ENCODE assay signal across 13 mouse cellular contexts in genomic region chr8:70769858-70770257, GRCm38 (mm10). TPM values are rescaled to one million over a fixed set of nuclear protein-coding genes. Genes with fewer than 3 reads are reported as not detected.
DNase-seq lines count a peak whose midpoint lies in the region; ATAC-seq and TF ChIP-seq lines count a peak whose summit lies in the region.
"Had no signal": no experiment of that assay in that cellular context is flagged by ENCODE, and none has a peak within 500 bp of the region (broad histone marks: within the 10 kb centered on the region; RNA-seq: fewer than 3 reads in every experiment).

No protein-coding gene starts in this region.

- no peak for ATAC-seq in hindbrain, postnatal 0 days
- ATAC-seq in hindbrain, embryonic 13.5 days (ENCODE audit: low FRiP score): no peak
- ATAC-seq in embryonic facial prominence, embryonic 12.5 days (ENCODE audit: insufficient number of reproducible peaks, insufficient read depth, low FRiP score, low TSS enrichment): no peak
- ATAC-seq in liver, embryonic 13.5 days (ENCODE audit: low read depth): peak; percentile 54

- H3K9ac ChIP-seq in hindbrain, postnatal 0 days (replicated peaks; ENCODE audit: low read length): peak overlapping the region; percentile 24; the same call in 1 of the 2 replicates
- no peak overlapping the region for H3K9ac ChIP-seq in hindbrain, embryonic 13.5 days
- H3K9ac ChIP-seq in embryonic facial prominence, embryonic 12.5 days: peak overlapping the region; percentile 15; the same call in 1 of the 2 replicates
- peak overlapping the region; percentile 57 for H3K9ac ChIP-seq in liver, embryonic 13.5 days
- H3K9ac ChIP-seq: lung, embryonic 14.5 days; midbrain, embryonic 12.5 days had no signal

- DNase-seq in hindbrain, postnatal 0 days (ENCODE audit: low spot score): no peak
- no peak for DNase-seq in liver, embryonic 13.5 days
- DNase-seq in B cell, adult 2 months: no peak
- no peak for DNase-seq in urinary bladder, postnatal 36 days (ENCODE audit: low spot score in 2 of 2)

- H3K27ac ChIP-seq in hindbrain, postnatal 0 days: peak overlapping the region; percentile 16; the same call in 1 of the 2 replicates
- no peak overlapping the region for H3K27ac ChIP-seq in hindbrain, embryonic 13.5 days
- H3K27ac ChIP-seq in embryonic facial prominence, embryonic 12.5 days: no peak overlapping the region
- peak overlapping the region; percentile 71 for H3K27ac ChIP-seq in liver, embryonic 13.5 days
- H3K27ac ChIP-seq: midbrain, embryonic 12.5 days had no signal

- H3K9me3 ChIP-seq in hindbrain, postnatal 0 days (ENCODE audit: low read length): no peaks in the 10 kb centered on the region
- no peaks in the 10 kb centered on the region for H3K9me3 ChIP-seq in hindbrain, embryonic 13.5 days
- no peaks in the 10 kb centered on the region for H3K9me3 ChIP-seq in E14TG2a.4 (ENCODE audit: low read length)
- H3K9me3 ChIP-seq in embryonic facial prominence, embryonic 12.5 days: no peaks in the 10 kb centered on the region
- H3K9me3 ChIP-seq in liver, embryonic 13.5 days (replicated peaks): no peaks in the 10 kb centered on the region
- H3K9me3 ChIP-seq: G1E; midbrain, embryonic 12.5 days had no signal

- H3K4me1 ChIP-seq in hindbrain, postnatal 0 days (ENCODE audit: insufficient read depth, low read length): peaks cover 20% of the 10 kb centered on the region
- peaks cover 54% of the 10 kb centered on the region for H3K4me1 ChIP-seq in hindbrain, embryonic 13.5 days (replicated peaks)
- peaks cover 97% of the 10 kb centered on the region for H3K4me1 ChIP-seq in E14TG2a.4 (replicated peaks; ENCODE audit: low read depth, low read length)
- peaks cover 32% of the 10 kb centered on the region for H3K4me1 ChIP-seq in embryonic facial prominence, embryonic 12.5 days
- peaks cover 87% of the 10 kb centered on the region for H3K4me1 ChIP-seq in liver, embryonic 13.5 days (replicated peaks)

- no peak overlapping the region for H3K4me3 ChIP-seq in hindbrain, postnatal 0 days (ENCODE audit: low read length)
- no peak overlapping the region for H3K4me3 ChIP-seq in hindbrain, embryonic 13.5 days
- peak overlapping the region; percentile 72 for H3K4me3 ChIP-seq in E14TG2a.4 (replicated peaks; ENCODE audit: low read length)
- H3K4me3 ChIP-seq in embryonic facial prominence, embryonic 12.5 days: no peak overlapping the region
- no peak overlapping the region for H3K4me3 ChIP-seq in liver, embryonic 13.5 days (replicated peaks)
- H3K4me3 ChIP-seq: gastrocnemius, adult 2 months; midbrain, embryonic 12.5 days; myocyte had no signal

- 79% methylated on average over 12 of the region's 12 CpGs for WGBS in hindbrain, postnatal 0 days
- 73% methylated on average over 12 of the region's 12 CpGs for WGBS in hindbrain, embryonic 13.5 days
- WGBS in embryonic facial prominence, embryonic 12.5 days: 74% methylated on average over 12 of the region's 12 CpGs
- WGBS in liver, embryonic 13.5 days (ENCODE audit: insufficient replicate concordance): 28% methylated on average over 12 of the region's 12 CpGs

- H3K27me3 ChIP-seq in hindbrain, postnatal 0 days (ENCODE audit: insufficient read depth, low read length): no peaks in the 10 kb centered on the region
- peaks cover 30% of the 10 kb centered on the region for H3K27me3 ChIP-seq in hindbrain, embryonic 13.5 days
- H3K27me3 ChIP-seq in E14TG2a.4 (ENCODE audit: insufficient read depth, low read length): peaks cover 5% of the 10 kb centered on the region; the same call in 1 of the 2 replicates
- no peaks in the 10 kb centered on the region for H3K27me3 ChIP-seq in embryonic facial prominence, embryonic 12.5 days
- H3K27me3 ChIP-seq in liver, embryonic 13.5 days: no peaks in the 10 kb centered on the region

- peaks cover 41% of the 10 kb centered on the region for H3K36me3 ChIP-seq in hindbrain, postnatal 0 days (ENCODE audit: insufficient read depth, low read length)
- peaks cover 73% of the 10 kb centered on the region for H3K36me3 ChIP-seq in hindbrain, embryonic 13.5 days
- H3K36me3 ChIP-seq in E14TG2a.4 (ENCODE audit: insufficient read depth, low read length): peaks cover 75% of the 10 kb centered on the region
- H3K36me3 ChIP-seq in embryonic facial prominence, embryonic 12.5 days: peaks cover 63% of the 10 kb centered on the region
- H3K36me3 ChIP-seq in liver, embryonic 13.5 days: peaks cover 61% of the 10 kb centered on the region

- no peak for TF ChIP-seq CTCF in hindbrain, postnatal 0 days (IDR thresholded peaks at IDR 0.05; ENCODE audit: low read depth)
- TF ChIP-seq CTCF in E14TG2a.4 (conservative IDR thresholded peaks at IDR 0.05; ENCODE audit: low read length): no peak

- no peak overlapping the region for H3K4me2 ChIP-seq in hindbrain, postnatal 0 days (ENCODE audit: low read depth, low read length)
- H3K4me2 ChIP-seq in hindbrain, embryonic 13.5 days: no peak overlapping the region
- H3K4me2 ChIP-seq in embryonic facial prominence, embryonic 12.5 days (replicated peaks): no peak overlapping the region
- H3K4me2 ChIP-seq in liver, embryonic 13.5 days: peak overlapping the region; percentile 38
- H3K4me2 ChIP-seq: lung, embryonic 14.5 days had no signal

RNA-seq across cellular contexts. Expression of gene Pik3r2, which starts 6.7 kb away (rescaled TPM):
- 162 and 176 TPM in 2 replicates for total RNA-seq in hindbrain, postnatal 0 days (2014; rRNA removed)
- polyA plus RNA-seq in hindbrain, postnatal 0 days (2015; fragmentation: Nextera tagmentation; extraction: Ambion mirVana): 101 and 103 TPM in 2 replicates
- polyA plus RNA-seq in hindbrain, embryonic 13.5 days (2015; fragmentation: Nextera tagmentation; extraction: Ambion mirVana): 90.0 and 94.1 TPM in 2 replicates
- 76.8 and 78.0 TPM in 2 replicates for polyA plus RNA-seq in embryonic facial prominence, embryonic 12.5 days (2016; fragmentation: Nextera tagmentation; extraction: Ambion mirVana)
- 18.0 and 18.2 TPM in 2 replicates for polyA plus RNA-seq in liver, embryonic 13.5 days (2015; fragmentation: Nextera tagmentation; extraction: Ambion mirVana)

RNA-seq across cellular contexts. Expression of gene Mpv17l2, which starts 9.1 kb away (rescaled TPM):
- total RNA-seq in hindbrain, postnatal 0 days (2014; rRNA removed): 37.2 and 53.9 TPM in 2 replicates
- 56.1 and 63.3 TPM in 2 replicates for polyA plus RNA-seq in hindbrain, postnatal 0 days (2015; fragmentation: Nextera tagmentation; extraction: Ambion mirVana)
- polyA plus RNA-seq in hindbrain, embryonic 13.5 days (2015; fragmentation: Nextera tagmentation; extraction: Ambion mirVana): 40.8 and 44.5 TPM in 2 replicates
- 32.7 and 35.7 TPM in 2 replicates for polyA plus RNA-seq in embryonic facial prominence, embryonic 12.5 days (2016; fragmentation: Nextera tagmentation; extraction: Ambion mirVana)
- 45.6 and 50.4 TPM in 2 replicates for polyA plus RNA-seq in liver, embryonic 13.5 days (2015; fragmentation: Nextera tagmentation; extraction: Ambion mirVana)

RNA-seq across cellular contexts. Expression of gene Rab3a, which starts 15.4 kb away (rescaled TPM):
- 610 and 693 TPM in 2 replicates for total RNA-seq in hindbrain, postnatal 0 days (2014; rRNA removed)
- 693 and 724 TPM in 2 replicates for polyA plus RNA-seq in hindbrain, postnatal 0 days (2015; fragmentation: Nextera tagmentation; extraction: Ambion mirVana)
- 352 and 355 TPM in 2 replicates for polyA plus RNA-seq in hindbrain, embryonic 13.5 days (2015; fragmentation: Nextera tagmentation; extraction: Ambion mirVana)
- polyA plus RNA-seq in embryonic facial prominence, embryonic 12.5 days (2016; fragmentation: Nextera tagmentation; extraction: Ambion mirVana): 27.0 and 27.6 TPM in 2 replicates
- polyA plus RNA-seq in liver, embryonic 13.5 days (2015; fragmentation: Nextera tagmentation; extraction: Ambion mirVana): 2.7 and 3.9 TPM in 2 replicates

RNA-seq across cellular contexts. Expression of gene Mast3, which starts 35.0 kb away (rescaled TPM):
- 35.2 and 42.1 TPM in 2 replicates for total RNA-seq in hindbrain, postnatal 0 days (2014; rRNA removed)
- 16.2 and 16.7 TPM in 2 replicates for polyA plus RNA-seq in hindbrain, postnatal 0 days (2015; fragmentation: Nextera tagmentation; extraction: Ambion mirVana)
- polyA plus RNA-seq in hindbrain, embryonic 13.5 days (2015; fragmentation: Nextera tagmentation; extraction: Ambion mirVana): 16.4 and 17.4 TPM in 2 replicates
- polyA plus RNA-seq in embryonic facial prominence, embryonic 12.5 days (2016; fragmentation: Nextera tagmentation; extraction: Ambion mirVana): 13.7 and 13.9 TPM in 2 replicates
- 4.9 and 6.2 TPM in 2 replicates for polyA plus RNA-seq in liver, embryonic 13.5 days (2015; fragmentation: Nextera tagmentation; extraction: Ambion mirVana)

RNA-seq across cellular contexts. Expression of gene Il12rb1, which starts 38.4 kb away (rescaled TPM):
- not detected in 2 replicates for total RNA-seq in hindbrain, postnatal 0 days (2014; rRNA removed)
- polyA plus RNA-seq in hindbrain, postnatal 0 days (2015; fragmentation: Nextera tagmentation; extraction: Ambion mirVana): not detected in 2 replicates
- 0.08 and 0.13 TPM in 2 replicates for polyA plus RNA-seq in hindbrain, embryonic 13.5 days (2015; fragmentation: Nextera tagmentation; extraction: Ambion mirVana)
- 0.13 TPM in 1 of 2 replicates, not detected in the other for polyA plus RNA-seq in embryonic facial prominence, embryonic 12.5 days (2016; fragmentation: Nextera tagmentation; extraction: Ambion mirVana)
- 0.20 and 0.21 TPM in 2 replicates for polyA plus RNA-seq in liver, embryonic 13.5 days (2015; fragmentation: Nextera tagmentation; extraction: Ambion mirVana)
- total RNA-seq: gastrocnemius, adult 2 months had no signal
- polyA plus RNA-seq: heart, embryonic 14.5 days had no signal

Comparison
In these comparisons a context has a peak if more than half of its experiments do, and no peak if none do; other contexts are left out.
1. H3K27ac ChIP-seq: peak in hindbrain, postnatal 0 days (single experiment) and liver, embryonic 13.5 days (single experiment); none in hindbrain, embryonic 13.5 days (single experiment) and embryonic facial prominence, embryonic 12.5 days (single experiment).
2. RNA of gene Rab3a, which starts 15.4 kb away (polyA plus RNA-seq): 693 to 724 TPM in hindbrain, postnatal 0 days and 352 to 355 TPM in hindbrain, embryonic 13.5 days; 27.0 to 27.6 TPM in embryonic facial prominence, embryonic 12.5 days and 2.7 to 3.9 TPM in liver, embryonic 13.5 days; every median in the first group is over 10 times any median in the second.